Mouse (Mus musculus) kidney, embryonic 14.5 days (tissue): ENCODE results near the gene Chd4. TPM values are rescaled to one million over a fixed set of nuclear protein-coding genes. Genes with fewer than 3 reads are reported as not detected.

Experiments
- ATAC-seq: fragments of 200-750 bp; cut with Nextera tagmentation; 2 replicates; pipeline ENCODE4 v1.8.0; 2017; ENCODE audit warnings: moderate number of reproducible peaks, mild to moderate bottlenecking, moderate TSS enrichment, moderate library complexity; ENCODE audit not compliant: low FRiP score, low TSS enrichment
- H3K27ac ChIP-seq: fragments of 300-500 bp; sonication (generic); 2 replicates; pipeline ENCODE4 v1.5.1; 2014; ENCODE audit warnings: low read depth, mild to moderate bottlenecking, low read length, moderate library complexity, mixed read lengths
- H3K27me3 ChIP-seq: fragments of 300-500 bp; sonication (generic); 2 replicates; pipeline ENCODE4 v1.6.1; 2014; ENCODE audit warnings: mild to moderate bottlenecking, low read length; ENCODE audit not compliant: control insufficient read depth, insufficient read depth
- H3K36me3 ChIP-seq: fragments of 300-500 bp; sonication (generic); 2 replicates; pipeline ENCODE4 v1.6.1; 2014; ENCODE audit warnings: low read length, mixed read lengths; ENCODE audit not compliant: control insufficient read depth, insufficient read depth
- H3K4me1 ChIP-seq: fragments of 300-500 bp; sonication (generic); 2 replicates; pipeline ENCODE4 v1.6.1; 2014; ENCODE audit warnings: low read length, mixed read lengths; ENCODE audit not compliant: control insufficient read depth, insufficient read depth
- H3K4me2 ChIP-seq: fragments of 300-500 bp; sonication (generic); replicated peaks from 2 replicates; pipeline ENCODE4 v1.6.1; 2014; ENCODE audit warnings: low read depth, mild to moderate bottlenecking, low read length
- H3K4me3 ChIP-seq: fragments of 300-500 bp; sonication (generic); 2 replicates; pipeline ENCODE4 v1.5.1; 2014; ENCODE audit warnings: mild to moderate bottlenecking, low read length
- H3K9ac ChIP-seq: fragments of 300-500 bp; sonication (generic); 2 replicates; pipeline ENCODE4 v1.6.1; 2014; ENCODE audit warnings: low read depth, mild to moderate bottlenecking, low read length, moderate library complexity
- H3K9me3 ChIP-seq: fragments of 300-500 bp; sonication (generic); 2 replicates; pipeline ENCODE4 v1.6.1; 2016; ENCODE audit warnings: low read length; ENCODE audit not compliant: control insufficient read depth
- WGBS: fragments of 180-500 bp; shearing (Covaris S2); extraction: QIAGEN DNeasy Blood & Tissue Kit; methylation state at CpG from one replicate; pipeline ENCODE4 v1.1.7; 2014; 5-methylcytosine and 5-hydroxymethylcytosine counted together
- polyA plus RNA-seq: library from polyadenylated mRNA; unstranded; fragments of >200 nt; fragmentation: Nextera tagmentation; extraction: Ambion mirVana; gene quantifications from 2 replicates; pipeline ENCODE4 v1.2.1, GENCODE M21; 2014

Gene Chd4
- polyA plus RNA-seq, 1 experiment from 2014 or later, result 106 TPM

DNA sequence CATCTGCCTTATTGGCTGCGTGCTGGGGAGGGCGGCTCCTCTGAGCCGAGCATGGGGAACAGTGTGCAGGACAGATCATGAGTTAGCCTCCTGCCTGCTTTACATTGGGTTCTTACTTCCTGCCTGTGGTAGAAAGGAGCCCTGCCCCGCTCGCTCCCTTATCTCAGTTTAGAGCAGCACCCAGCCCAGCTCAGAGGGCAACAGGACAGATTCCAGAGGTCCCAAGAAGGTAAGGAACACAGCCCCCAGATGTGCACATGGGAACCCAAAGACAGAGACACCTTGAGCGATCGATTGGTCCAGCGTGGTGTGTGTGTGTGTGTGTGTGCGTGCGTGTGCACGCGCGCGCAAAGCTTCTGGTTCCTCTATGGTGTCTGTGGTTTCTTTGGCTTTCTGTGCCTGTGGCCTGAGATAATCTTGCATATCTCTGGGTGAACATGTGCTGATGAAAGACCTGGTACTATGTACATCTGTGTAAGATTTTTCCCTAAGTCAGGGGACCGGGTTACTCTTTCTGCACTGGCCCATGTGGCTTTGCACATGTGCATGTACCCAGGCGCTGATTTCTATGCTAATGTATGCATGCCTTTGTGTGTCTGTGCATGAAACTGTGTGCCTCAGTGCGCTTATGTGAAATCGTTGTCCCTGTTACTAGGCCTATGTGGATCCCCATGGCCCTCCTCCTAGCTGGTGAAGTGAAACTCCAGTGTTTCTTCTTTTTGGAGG is 24.4 kb upstream of the Chd4 start:
- H3K36me3 ChIP-seq, result no peaks in the 10 kb centered on the region
- no peaks in the 10 kb centered on the region for H3K27me3 ChIP-seq
- no peaks in the 10 kb centered on the region for H3K4me1 ChIP-seq
- 85% methylated on average over 18 of the region's 18 CpGs for WGBS
- no peak overlapping the region for H3K9ac ChIP-seq
- no peak overlapping the region for H3K27ac ChIP-seq
- no peak for ATAC-seq
- no peak overlapping the region for H3K4me3 ChIP-seq
- H3K9me3 ChIP-seq, result no peaks in the 10 kb centered on the region
- H3K4me2 ChIP-seq, result no peak overlapping the region

DNA sequence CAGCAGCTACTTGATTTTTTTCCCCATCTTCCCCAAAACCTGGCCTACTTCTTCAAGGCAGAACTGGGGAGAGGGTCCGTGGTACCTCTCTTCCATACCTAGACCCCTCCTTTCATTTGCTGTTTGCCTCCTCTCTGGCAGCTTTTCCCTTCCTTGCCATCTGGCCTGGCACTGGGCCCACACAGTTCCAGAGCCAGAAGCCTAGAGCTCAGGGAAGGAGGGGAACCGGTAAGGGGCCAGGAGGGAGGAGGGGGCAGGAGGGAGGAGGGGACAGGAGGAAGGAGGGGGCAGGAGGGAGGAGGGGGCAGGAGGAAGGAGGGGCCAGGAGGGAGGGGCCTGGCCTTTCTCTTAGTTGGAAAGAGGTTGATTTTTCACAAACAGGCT is 23.9 kb upstream of the Chd4 start:
- Histone ChIP-seq H3K27me3 (no peaks in the 10 kb centered on the region), H3K27ac (no peak overlapping the region), H3K4me2 (no peak overlapping the region), H3K4me3 (no peak overlapping the region), H3K4me1 (no peaks in the 10 kb centered on the region), H3K9me3 (no peaks in the 10 kb centered on the region), H3K9ac (no peak overlapping the region), H3K36me3 (no peaks in the 10 kb centered on the region)
- 29% methylated on average over 2 of the region's 2 CpGs for WGBS
- ATAC-seq, result no peak

DNA sequence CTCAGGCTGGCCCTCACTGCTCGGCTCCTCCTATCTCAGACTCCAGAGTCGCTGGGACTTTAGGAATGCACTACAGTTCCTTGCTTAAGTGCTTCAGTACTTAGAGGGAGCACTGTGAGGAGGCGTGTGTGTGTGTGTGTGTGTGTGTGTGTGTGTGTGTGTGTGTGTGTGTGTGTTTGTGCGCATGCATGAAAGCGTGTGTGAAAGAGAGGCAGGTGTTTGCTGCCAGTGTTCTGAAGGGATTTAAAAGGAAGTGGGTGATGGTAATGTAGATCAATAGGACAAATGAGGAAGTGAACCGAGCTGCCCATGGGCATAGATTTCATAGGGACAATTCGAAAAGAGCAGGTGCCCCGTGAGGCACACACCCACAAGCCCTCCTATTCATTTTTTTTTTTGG is 22.0 kb upstream of the Chd4 start:
- H3K27me3 ChIP-seq, result no peaks in the 10 kb centered on the region
- no peaks in the 10 kb centered on the region for H3K36me3 ChIP-seq
- no peaks in the 10 kb centered on the region for H3K9me3 ChIP-seq
- no peak overlapping the region for H3K4me3 ChIP-seq
- 71% methylated on average over 8 of the region's 8 CpGs for WGBS
- ATAC-seq, result no peak
- H3K9ac ChIP-seq, result no peak overlapping the region
- no peak overlapping the region for H3K27ac ChIP-seq
- H3K4me1 ChIP-seq, result no peaks in the 10 kb centered on the region
- H3K4me2 ChIP-seq, result no peak overlapping the region

DNA sequence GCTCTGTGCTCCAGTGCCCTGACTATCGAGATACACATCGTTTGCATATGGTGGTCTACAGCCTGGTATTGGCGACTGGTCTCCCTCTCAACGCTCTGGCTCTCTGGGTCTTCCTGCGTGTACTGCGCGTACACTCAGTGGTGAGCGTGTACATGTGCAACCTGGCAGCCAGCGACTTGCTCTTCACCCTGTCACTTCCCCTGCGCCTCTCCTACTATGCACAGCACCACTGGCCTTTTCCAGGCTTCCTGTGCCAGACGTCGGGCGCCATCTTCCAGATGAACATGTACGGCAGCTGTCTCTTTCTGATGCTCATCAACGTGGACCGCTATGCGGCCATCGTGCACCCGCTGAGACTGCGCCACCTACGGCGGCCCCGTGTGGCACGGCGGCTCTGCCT is 14.4 kb upstream of the Chd4 start:
- Histone ChIP-seq H3K27ac (no peak overlapping the region), H3K9ac (peak overlapping the region; percentile 70), H3K4me3 (peak overlapping the region; percentile 42), H3K4me1 (peaks cover 5% of the 10 kb centered on the region), H3K36me3 (no peaks in the 10 kb centered on the region), H3K4me2 (peak overlapping the region; percentile 72), H3K9me3 (no peaks in the 10 kb centered on the region), H3K27me3 (no peaks in the 10 kb centered on the region)
- 25% methylated on average over 25 of the region's 25 CpGs for WGBS
- ATAC-seq, result no peak; the same call in 1 of the 2 replicates

DNA sequence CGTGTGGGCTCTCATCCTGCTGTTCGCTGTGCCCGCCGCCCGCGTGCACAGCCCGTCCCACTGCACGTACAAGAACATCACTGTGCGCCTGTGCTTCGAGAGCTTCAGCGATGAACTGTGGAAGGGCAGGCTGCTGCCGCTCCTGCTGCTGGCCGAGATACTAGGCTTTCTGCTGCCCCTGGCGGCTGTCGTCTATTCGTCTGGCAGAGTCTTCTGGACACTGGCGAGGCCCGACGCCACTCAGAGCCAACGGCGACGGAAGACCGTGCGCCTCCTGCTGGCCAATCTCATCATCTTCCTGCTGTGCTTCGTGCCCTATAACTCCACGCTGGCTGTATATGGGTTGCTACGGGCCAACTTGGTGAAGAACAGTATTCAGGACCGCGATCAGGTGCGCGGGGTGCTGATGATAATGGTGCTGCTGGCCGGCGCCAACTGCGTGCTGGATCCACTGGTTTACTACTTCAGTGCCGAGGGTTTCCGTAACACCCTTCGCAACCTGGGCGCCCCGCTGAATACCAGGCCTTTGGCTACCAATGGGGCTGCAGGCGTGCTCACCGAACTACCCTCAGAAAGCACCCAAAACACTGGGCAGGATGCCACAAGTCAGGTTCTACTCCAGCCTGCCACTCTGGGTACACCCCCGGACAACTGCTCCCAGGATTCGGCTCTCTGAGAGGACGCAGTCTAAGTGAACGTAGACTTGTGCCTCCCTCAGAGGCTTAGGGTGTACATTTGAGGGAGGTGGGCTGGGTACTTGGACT is 13.8 kb upstream of the Chd4 start:
- peak; percentile 90 for ATAC-seq
- Histone ChIP-seq H3K9me3 (no peaks in the 10 kb centered on the region), H3K36me3 (no peaks in the 10 kb centered on the region), H3K27ac (no peak overlapping the region), H3K4me2 (peak overlapping the region; percentile 72), H3K4me1 (peaks cover 5% of the 10 kb centered on the region), H3K27me3 (no peaks in the 10 kb centered on the region), H3K4me3 (peak overlapping the region; percentile 42), H3K9ac (peak overlapping the region; percentile 70)
- WGBS, result 21% methylated on average over 45 of the region's 45 CpGs

DNA sequence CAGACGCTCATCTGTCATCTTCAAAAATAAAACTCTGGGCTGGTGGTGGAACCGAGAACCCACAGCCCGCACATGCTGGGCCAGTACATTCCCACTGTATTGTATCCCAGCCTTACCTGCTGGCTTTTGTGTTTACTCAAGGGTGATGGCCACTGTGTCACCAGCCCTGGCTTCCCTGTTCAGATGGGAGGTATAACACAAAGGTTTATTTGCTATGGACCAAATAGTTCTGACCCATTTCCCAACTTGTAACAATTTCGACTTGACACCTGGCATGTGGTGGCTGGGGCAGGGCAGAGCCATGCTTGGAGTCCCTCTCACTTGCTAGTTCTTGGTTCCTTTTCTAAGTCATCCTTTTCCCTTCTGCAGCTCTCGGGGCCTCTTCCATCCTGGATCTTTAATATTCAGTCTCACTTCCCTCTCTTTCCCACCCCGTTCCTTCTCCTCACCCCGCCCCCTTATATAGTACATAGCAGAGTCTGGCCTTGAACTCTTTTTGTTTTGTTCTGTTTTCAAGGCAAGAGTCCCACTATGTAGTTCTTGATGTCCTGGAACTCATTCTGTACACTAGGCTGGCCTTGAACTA is 12.9 kb upstream of the Chd4 start:
- Histone ChIP-seq H3K9ac (no peak overlapping the region), H3K4me1 (peaks cover 5% of the 10 kb centered on the region), H3K9me3 (no peaks in the 10 kb centered on the region), H3K4me2 (no peak overlapping the region), H3K4me3 (no peak overlapping the region), H3K36me3 (no peaks in the 10 kb centered on the region), H3K27me3 (no peaks in the 10 kb centered on the region), H3K27ac (no peak overlapping the region)
- 90% methylated on average over 7 of the region's 7 CpGs for whole genome bisulfite sequencing
- no peak for ATAC-seq

DNA sequence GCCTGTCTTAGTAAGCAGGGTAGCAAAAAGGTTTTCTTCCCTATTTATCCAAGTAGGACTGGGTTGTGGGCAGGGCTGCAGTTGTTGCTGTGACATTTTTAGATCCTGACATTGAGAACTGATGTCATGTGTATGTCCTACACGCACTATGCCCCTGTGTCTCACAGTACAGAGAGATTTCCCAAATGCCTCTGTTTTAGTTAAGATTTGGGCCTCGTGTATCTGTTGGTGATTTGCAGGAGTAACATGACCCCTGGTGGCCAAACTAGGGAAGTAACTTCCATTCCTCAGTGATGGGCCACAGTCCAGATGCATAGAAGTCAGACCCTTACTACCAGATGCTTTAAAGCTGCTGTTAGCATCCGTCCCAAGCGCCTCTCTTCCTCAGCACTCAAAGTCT is 11.4 kb upstream of the Chd4 start:
- Histone ChIP-seq H3K9ac (no peak overlapping the region), H3K4me3 (no peak overlapping the region), H3K4me1 (peaks cover 15% of the 10 kb centered on the region), H3K4me2 (no peak overlapping the region), H3K9me3 (no peaks in the 10 kb centered on the region), H3K27me3 (no peaks in the 10 kb centered on the region), H3K36me3 (no peaks in the 10 kb centered on the region), H3K27ac (no peak overlapping the region)
- WGBS, result 4% methylated on average over 4 of the region's 4 CpGs
- peak; percentile 7; the same call in 1 of the 2 replicates for ATAC-seq

DNA sequence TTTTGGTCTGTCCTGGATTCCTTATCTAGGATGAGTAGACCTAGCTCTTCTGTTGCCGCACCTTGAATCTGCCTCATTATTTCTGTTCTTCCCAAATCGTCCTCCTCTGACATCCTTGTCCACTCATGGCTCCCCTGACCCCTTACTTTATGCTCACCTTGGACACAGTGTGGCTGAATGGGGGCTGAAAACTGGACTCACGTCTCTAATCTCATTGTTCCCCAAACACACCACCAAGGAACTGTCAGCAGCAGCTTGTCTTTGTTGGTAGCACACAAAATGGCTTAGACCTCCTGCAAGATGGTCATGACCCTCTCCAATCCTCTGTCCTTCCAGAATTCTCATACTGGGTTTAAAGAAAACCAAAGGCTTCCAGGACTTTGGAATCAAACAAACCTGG is 7.8 kb upstream of the Chd4 start:
- H3K4me3 ChIP-seq, result no peak overlapping the region
- WGBS, result 84% methylated on average over 3 of the region's 3 CpGs
- peaks cover 24% of the 10 kb centered on the region for H3K4me1 ChIP-seq
- H3K4me2 ChIP-seq, result no peak overlapping the region
- H3K27me3 ChIP-seq, result no peaks in the 10 kb centered on the region
- peak overlapping the region; percentile 95 for H3K27ac ChIP-seq
- no peaks in the 10 kb centered on the region for H3K9me3 ChIP-seq
- no peak overlapping the region; the same call in 1 of the 2 replicates for H3K9ac ChIP-seq
- no peaks in the 10 kb centered on the region for H3K36me3 ChIP-seq
- no peak for ATAC-seq
